Mouse (Mus musculus): ENCODE measurements around the gene Efemp1.

Efemp1 gene

DNA sequence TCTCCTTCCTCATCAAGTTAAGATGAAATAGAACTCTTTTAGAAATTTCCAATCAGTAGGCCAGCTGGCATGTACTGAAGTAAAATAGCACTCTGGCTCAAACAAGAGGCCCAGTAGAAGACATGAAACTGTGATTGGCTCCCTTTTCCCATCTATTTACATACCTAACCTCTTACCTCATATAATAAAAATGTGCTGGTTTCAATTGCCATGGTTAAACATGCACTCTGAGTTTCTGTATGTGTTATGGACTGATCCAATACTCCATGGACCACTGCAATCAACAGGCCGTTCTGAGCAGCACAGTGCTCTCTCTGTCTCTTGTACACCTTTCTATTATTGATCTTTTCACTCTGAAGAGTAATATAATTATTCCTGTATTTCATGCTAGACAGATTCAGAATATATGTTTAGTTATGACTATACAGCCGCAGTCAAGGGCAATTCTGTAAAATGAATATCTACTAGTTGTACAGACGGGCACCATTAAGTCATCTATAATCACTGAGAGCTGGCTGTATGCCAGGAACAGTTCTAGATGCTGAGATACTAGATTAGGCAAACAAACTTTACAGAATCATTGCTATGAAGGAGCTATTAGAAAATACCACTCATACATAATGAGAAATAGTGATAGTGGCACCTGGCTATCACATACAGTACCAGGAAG, 59.6 kb downstream of the Efemp1 start:
- ATAC-seq (ENCODE audit: insufficient number of reproducible peaks, low FRiP score, low TSS enrichment) = no peak

DNA sequence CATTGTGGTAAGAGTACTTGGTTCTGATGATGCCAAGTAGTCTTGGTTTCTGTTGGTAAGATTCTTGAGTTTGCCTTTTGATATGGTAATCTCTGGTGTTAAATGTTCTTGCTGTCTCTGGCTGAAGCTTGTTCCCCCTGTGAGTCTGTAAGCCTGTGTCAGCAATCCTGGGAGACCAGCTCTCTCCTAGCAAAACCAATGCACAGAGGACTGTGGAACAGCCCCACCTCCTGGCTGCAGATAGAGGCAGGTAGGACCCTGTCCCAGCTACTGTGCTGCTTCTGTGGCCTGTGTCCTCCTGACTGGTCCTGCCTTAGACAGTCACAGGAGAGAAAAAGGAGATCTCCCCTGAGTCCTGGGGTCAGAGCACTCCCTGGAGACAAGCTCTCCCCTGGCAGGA, 81.4 kb downstream of the Efemp1 start:
- no peak for ATAC-seq (ENCODE audit: insufficient number of reproducible peaks, low FRiP score, low TSS enrichment)

DNA sequence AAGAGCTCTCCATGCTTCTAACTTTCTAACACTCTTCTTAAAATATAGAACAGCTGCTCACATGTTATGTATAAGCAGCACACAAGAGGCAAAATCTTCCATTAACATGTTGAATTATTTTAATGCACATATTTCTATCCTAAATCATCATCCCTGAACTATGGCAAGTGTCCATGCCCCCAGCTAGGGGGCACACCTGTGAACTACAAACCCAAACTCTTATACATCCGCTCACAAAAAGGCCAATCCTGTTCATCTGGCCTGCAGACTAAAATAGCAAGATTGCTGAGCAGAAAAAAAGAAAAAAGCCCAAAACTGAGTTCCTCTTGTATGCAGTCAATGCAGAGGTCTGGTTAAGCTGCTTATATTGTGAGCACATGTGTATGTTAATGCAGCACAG, 86.6 kb downstream of the Efemp1 start:
- no peak for ATAC-seq (ENCODE audit: insufficient number of reproducible peaks, low FRiP score, low TSS enrichment)

DNA sequence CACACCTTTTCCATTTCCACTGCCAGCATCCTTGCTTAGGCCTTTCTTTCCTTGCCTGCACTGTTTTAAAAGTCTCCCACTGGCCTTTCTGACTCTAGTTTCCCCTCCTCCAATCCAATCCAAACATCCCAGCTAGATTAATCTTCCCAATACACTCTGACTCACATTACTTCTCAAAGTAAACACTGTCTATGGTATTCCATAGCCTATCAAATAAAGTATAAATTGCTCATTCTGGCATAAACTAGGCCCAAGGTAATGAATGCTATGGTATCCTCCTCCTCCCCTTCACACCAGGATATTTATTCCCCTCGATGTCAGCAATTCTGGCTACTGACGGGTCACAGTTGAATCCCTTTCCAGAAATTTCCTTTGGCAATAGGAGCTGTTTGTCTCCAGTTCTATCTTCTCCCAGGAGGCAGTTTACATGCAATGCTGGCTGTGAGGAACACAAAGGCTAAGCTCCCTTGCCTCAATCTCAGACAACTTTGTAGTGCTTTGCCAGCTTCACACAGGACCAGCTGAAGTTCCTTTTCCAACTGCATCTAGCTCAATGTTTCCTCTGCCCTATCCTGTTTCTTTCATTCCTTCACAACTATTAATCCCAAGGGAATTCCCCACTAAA, 98.7 kb downstream of the Efemp1 start:
- ATAC-seq (ENCODE audit: insufficient number of reproducible peaks, low FRiP score, low TSS enrichment) = no peak

DNA sequence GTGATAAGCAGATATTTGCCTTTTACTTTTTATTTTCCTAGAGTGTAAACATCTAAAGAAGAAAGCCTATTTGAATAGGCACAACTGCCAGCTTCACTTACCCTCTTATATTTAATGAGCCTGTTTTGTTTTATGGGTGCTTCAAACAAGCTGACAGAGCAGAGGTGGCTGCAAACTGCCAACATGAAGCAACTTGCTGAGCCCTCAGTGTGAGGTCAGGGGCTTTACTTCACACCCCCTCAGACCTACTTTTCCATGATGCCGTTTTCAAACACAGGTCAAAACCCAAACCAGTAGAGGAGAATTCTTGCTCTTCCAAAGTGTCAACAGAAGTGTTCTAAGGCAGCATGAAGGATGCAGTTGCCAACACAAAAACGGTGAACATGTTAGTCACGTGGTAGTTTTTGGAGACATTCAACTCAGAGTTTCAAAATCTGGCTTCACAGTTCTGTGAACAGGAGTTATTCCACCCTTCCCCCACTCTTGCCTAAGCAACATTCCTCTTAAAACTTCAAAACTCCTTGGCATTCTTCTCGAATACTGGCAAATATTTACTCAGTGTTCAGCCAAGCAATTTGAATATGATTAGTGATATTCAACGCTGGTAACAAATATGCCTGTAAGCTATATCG, 101.8 kb downstream of the Efemp1 start:
- ATAC-seq (ENCODE audit: insufficient number of reproducible peaks, low FRiP score, low TSS enrichment) = no peak

DNA sequence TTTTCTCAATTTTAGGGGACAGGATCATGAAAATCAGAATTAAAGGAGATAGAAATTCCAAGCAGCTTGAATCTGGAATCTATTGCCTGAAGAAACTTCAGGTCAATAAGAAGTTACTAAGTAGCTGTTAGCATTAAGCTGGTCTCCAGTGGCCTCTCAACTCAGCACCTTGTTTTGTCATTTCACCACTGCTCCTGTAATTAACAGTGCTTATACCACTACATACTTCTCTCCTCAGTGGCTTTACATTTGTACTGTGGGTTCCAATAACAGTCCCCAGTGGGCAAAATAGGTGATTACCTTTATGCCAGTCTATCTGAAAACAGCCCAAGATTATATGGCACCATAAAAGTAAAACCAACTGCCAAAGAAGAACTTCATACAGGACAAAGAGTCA, 102.3 kb downstream of the Efemp1 start:
- no peak for ATAC-seq (ENCODE audit: insufficient number of reproducible peaks, low FRiP score, low TSS enrichment)

DNA sequence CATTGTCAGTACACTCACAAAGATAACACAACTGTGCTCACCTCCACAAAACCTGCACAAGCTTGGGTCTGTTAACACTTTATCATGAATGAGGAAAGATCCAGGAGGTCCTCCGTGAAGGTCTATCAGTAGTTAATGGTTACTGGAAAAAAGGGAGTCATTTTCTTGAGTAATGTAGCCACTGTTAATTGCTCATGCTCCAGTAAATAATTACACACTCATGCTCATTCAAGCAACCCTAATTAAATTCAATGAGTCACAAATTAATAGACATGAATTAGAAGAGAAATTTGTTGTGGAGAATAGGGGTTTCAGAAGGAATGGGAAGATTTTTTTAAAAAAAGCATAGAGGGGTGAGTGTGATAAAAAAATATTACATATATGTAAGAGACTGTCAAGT, 108.4 kb downstream of the Efemp1 start:
- no peak for ATAC-seq (ENCODE audit: insufficient number of reproducible peaks, low FRiP score, low TSS enrichment)
